Mouse (Mus musculus): ENCODE data around the gene Tpst1.
A peak's percentile ranks its signal among the peaks of the same experiment; 100 is the strongest.
"Not testable (repeated sequence)": the region's sequence is repeated elsewhere in the genome, so short reads cannot be mapped to it uniquely, and the experiment has no call there.

The Tpst1 gene

GRCm38 (mm10) chr5:130073026-130073425, at the start of gene Tpst1:
Tpst1 (plus strand) TSS chr5:130073326.
- DNase-seq (ENCODE audit: low spot score in 2 of 2) = no peak

DNA sequence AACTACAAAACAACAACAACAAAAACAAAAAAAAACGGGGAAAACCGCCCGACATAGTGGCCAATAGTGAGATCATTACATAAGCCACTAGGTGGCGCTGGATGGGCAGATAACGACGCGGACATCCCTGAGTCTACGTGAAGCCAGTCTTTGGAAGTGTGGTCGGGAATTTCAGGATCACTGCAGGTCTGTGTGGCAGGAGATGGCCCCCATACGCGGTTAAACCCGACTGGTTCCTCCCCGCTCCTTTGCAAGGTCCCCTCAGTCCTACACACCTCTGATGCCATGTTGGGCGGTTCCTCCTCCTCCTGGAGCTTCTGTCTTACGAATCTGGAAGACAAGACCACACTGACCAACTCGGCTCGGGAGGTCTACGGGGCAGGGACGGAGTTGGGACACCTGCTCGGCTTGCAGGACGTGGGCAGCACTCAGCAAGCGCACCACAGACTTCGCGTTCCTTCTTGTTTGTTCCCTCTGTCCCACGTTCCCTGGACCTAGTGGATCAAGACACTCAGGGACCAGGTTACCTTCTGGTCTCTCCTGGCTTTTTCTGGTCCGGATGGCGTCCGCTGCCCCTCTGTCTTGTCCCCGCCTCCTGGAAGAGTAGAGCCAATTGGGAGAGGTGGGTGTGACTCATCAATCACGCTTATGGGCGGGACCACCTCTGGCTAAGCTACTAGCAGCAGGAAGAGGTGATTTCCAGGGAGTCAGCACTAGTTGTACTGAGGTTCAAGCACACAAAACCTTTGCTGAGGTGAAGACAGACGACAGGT, 49.2 kb upstream of the Tpst1 start:
- peak; percentile 65 to 72 for DNase-seq (ENCODE audit: low spot score in 2 of 2)

DNA sequence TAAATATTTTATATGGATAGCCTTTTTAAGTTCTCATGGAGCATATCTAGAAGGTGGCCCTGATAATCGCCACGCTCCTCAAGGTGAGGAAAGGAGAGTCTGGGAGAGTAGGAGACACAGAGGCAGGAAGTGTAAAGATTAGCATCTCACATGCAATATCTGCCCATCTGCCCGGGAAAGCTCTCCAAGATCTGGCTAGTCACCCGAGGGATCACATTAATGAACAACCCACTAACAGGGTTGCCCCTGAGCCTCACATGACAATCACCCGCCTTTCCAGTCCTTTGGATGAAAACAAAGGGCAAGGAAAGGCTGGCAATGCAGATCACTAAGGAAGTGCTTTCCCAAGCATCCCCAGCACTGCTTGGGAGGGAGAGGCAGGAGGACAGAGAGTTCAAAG, 46.0 kb upstream of the Tpst1 start:
- no peak for DNase-seq (ENCODE audit: low spot score in 2 of 2)

DNA sequence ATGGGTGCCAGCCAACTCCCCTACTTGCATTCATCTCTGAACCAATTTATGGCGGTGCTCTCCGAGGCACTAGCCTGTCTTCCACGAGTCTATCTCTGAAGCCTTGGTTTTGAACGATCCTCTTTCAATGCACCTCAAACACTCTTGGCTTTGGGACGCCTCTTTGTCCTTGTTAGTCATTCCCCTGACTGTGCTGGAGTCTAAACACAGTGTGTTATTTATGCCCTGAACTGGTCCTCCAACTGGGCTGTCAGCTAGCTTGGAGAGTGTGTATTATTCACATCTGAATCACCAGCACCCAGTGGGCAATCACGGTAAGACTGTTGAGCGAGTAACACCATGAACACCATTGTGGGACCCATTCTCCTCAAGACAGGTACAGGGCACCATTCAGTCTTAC, 45.4 kb upstream of the Tpst1 start:
- DNase-seq (ENCODE audit: low spot score in 2 of 2) = no peak

DNA sequence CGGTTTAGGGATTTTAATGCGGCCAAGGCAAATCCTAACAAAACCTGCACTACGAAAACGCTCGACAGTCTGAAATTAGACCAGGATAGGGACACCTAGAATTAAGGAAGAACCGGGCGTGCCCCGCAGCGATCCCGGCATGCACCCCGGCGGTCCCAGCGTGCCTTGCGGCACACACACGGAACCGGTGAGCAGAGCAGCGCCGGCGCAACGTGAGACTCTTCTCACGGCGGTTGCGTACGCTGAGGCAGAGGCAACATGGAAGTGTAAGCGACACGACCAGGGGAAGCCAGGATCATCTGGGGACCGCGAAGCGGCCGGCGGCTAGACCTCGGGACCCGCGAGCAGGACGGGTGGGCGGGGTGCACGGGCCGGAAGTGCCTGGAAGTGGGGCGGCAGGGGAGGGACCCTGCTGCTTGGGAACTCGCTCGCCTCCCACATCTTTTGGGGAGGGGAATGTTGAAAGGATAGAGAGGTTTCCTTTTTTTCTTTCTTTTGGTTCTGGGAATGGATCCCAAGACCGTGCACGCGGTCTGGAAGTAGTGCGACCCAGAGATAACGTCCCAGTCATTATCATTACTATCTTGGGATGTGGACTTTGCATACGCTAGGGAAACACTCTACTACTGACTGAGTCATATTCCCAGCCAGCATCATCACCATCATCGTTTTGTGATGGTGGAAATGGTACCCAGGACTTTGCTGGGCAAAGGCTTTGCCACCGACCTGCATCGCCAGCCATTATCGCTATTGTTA, 43.8 kb upstream of the Tpst1 start, which contains the start of the genes Asl and Crcp:
Asl (minus strand) TSS at position 106 of the 756 bp plus-strand sequence.
Crcp (plus strand) TSS at position 149 of the 756 bp plus-strand sequence.
- DNase-seq (ENCODE audit: low spot score in 2 of 2) = peak; percentile 57 to 82

DNA sequence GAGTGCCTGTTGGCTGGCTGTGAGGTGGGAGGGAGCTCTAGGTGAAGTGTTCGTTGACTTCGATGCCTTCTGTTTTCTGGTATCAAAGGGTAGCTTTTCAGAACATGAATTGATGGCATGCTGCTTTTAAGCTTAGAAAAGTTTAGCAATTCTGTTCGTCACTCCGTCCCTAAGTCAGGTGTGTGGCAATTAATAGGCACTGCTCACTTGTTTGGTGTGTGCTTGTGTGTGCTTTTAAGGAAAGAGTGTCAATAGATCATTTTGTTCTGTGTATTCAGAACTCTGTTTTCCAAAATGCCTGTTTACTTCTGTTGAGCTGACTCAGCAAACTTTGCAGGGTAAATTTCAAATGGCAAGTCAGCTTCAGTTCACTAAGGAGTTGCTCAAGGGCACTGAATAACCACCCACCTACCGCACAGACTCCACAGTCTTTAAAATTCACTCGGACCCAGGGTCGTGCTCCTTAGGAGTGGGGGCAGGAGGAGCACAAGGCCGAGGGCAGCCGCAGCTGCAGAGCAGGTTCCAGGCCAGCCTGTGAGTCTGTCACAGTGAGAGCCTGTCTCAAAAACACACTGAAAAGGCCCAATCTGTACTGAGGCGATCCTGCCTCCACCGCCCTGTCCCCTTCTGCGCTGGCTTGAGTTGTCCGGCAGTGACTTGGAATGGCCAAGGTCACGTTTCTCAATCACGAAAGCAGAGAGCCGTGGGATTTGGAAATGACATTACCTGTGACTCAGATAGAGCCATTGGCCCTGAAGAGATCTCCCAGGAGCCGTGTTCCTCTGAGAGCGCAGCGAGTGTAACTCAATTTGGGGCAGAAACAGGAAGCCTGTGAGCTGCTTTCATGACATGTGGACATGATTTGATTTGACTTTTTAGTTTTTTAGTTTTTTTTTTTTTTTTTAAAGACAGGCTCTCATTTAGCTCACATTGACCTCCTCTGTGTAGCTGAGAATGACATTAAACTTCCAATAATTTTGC, 41.4 kb upstream of the Tpst1 start:
- no peak for DNase-seq (ENCODE audit: low spot score in 2 of 2)

GRCm38 (mm10) chr5:130033869-130034268, 39.3 kb upstream of the Tpst1 start:
- DNase-seq (ENCODE audit: low spot score in 2 of 2) = no peak

DNA sequence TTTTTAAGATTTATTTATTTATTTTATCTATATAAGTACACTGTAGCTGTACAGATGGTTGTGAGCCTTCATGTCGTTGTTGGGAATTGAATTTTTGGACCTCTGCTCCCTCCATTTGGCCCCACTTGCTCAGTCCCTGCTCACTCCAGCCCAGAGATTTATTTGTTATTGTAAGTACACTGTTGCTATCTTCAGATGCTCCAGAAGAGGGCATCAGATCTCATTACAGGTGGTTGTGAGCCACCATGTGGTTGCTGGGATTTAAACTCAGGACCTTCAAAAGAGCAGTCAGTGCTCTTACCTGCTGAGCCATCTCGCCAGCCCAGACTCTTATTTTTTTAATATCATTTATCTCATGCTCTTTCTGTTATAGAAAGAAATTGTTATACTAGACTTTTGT, 36.8 kb upstream of the Tpst1 start:
- not testable (repeated sequence) for DNase-seq (ENCODE audit: low spot score in 2 of 2)

- peak in 1 of 2 experiments; percentile 39 for DNase-seq (ENCODE audit: low spot score in 2 of 2)
Measured at GRCm38 (mm10) chr5:130037752-130038455, 35.2 kb upstream of the Tpst1 start.

DNA sequence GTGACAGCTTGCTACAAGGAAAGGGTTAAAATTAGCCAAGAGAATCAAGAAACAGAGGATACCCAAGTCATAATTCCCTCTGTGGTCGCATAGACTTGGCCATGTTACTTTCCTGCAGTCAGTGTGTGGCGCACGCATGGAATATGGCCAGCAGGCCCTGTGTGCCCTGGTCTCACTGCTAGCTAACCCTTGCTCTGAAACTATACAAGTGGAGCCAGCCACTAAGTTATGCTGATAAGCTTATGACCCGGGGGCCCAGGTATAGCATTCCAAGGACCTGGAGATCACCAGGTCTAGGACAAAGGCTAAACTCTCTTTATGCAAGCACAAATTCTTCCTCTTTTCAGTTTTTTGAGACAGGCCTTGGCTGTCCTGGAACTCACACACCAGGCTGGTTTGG, 32.3 kb upstream of the Tpst1 start:
- DNase-seq (ENCODE audit: low spot score in 2 of 2) = no peak

DNA sequence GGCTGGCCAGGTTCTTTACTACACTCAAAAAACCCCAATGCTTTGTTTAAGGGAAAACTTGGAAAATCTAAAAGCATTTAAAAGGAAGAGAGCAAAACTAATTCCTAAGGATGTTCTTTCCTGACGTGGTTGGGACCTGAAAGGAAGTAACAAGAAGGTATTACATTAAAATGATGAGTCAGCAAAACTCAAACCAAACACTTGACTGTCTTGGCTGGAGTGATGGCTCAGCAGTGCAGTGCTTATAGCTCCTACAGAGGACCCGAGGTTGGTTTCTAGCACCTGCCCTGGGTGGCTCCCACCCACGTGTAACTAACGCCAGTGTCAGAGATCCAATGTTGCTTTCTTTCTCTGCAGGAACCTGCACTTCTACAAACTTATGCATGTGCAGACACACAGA, 31.9 kb upstream of the Tpst1 start:
- no peak for DNase-seq (ENCODE audit: low spot score in 2 of 2)

- no peak for DNase-seq (ENCODE audit: low spot score in 2 of 2)
Measured at GRCm38 (mm10) chr5:130043741-130044140, 29.4 kb upstream of the Tpst1 start.

DNA sequence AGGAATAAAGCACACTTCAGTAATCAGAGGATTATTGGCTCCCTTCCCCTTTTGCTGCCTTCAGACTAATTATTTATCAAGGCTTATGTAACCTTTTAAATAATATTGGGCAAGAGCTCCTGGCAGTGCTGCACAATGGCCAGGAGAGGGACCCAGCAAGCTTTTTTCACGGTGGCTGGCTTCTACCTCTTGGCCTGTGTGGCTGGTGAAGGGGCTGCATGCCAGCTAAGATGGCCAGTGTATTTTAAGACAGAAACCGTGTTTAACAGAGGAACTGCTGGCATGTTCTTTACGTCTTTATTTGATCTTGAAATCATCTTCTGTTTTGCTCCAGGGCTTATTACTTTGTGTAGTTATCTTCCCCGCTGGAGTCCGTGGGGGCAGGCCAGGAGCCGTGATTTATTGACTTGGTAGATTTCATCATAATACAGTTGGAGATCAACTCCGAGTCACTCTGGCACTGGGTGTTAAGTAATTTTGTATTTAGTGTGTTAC, 28.9 kb upstream of the Tpst1 start:
- DNase-seq (ENCODE audit: low spot score in 2 of 2) = peak in 1 of 2 experiments; percentile 38

DNA sequence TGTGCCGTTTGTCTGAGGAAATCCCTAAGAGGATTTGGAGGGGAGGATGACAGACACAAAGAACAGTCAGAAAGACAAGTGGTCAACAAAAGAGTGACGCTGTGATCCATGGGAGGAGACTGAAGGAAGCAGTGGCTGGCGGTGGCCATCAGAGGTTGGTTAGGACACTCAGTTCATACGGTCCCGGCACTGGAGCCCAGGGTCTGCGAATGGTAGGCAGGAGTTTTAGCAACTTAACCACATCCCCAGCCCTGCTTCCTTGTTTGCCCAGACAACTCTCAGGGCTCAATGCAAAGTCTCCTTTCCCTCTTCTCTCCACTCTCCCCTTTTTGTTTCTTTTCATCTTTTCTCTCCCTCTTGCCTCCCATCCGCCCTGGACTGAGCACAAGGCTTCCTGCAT, 27.0 kb upstream of the Tpst1 start:
- DNase-seq (ENCODE audit: low spot score in 2 of 2) = no peak

DNA sequence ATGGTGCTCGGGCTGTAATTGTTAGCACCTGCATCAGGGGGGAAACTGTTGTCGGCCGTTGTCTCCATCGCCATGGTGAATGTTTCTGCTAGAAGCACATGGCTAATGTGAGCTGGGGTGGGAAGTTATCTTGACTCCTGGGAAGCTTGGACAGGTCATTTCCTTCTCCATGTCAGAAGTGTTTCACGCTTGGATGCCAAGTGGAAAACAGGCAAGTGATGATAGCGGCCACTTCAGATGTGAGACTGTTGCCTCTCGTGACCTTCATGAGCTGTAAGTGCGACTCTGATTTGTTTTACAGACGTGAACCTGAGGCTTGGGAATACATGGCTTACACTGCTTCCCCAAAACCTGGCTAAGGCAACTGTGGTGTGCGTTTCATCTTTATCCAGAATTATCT, 26.5 kb upstream of the Tpst1 start:
- no peak for DNase-seq (ENCODE audit: low spot score in 2 of 2)

GRCm38 (mm10) chr5:130047013-130047412, 26.1 kb upstream of the Tpst1 start:
- no peak for DNase-seq (ENCODE audit: low spot score in 2 of 2)

DNA sequence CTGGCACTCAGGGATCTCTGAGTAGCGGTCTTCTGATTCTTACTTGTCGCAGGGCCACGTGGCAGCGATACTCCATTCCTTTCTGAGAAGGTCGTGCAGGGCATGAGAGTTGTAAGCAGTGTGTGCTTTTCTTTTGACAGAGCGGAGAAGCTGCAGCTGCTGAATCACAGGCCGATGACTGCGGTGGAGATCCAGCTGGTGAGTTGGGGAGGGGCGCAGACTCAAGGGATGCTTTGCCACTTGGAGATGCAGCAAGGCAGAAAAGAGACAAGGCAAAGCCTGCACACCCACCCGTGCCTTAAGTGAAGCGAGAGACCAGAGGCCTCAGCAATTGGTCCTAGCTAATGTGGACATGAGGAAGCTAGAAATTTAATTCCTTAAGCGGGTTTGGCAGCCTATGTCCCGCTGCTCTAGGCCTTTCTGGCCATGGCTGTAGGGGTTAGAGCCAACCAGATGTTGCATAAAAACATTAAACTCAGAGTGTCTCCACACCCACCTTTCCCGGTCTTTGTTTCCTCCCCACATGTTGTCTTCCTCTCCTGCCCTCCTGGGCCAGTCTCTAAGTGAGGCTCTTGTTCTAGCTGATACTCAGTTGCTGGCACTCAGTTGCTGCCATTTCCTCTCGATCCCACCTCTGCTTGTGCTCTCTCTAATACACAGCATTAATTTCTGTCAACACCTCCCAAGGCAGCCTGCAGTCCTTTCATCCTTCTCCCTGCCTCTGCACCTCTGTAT, 24.2 kb upstream of the Tpst1 start:
- no peak for DNase-seq (ENCODE audit: low spot score in 2 of 2)

- DNase-seq (ENCODE audit: low spot score in 2 of 2) = no peak
Measured at GRCm38 (mm10) chr5:130050416-130050815, 22.7 kb upstream of the Tpst1 start.

- no peak for DNase-seq (ENCODE audit: low spot score in 2 of 2)
Measured at GRCm38 (mm10) chr5:130051073-130051860, 21.9 kb upstream of the Tpst1 start.
